Comparison of ENCODE assay signal across 14 mouse cellular contexts in genomic region chr4:138710633-138711032, GRCm38 (mm10). TPM values are rescaled to one million over a fixed set of nuclear protein-coding genes. Genes with fewer than 3 reads are reported as not detected.
A peak's percentile ranks its signal among the peaks of the same experiment; 100 is the strongest.
DNase-seq lines count a peak whose midpoint lies in the region; ATAC-seq and TF ChIP-seq lines count a peak whose summit lies in the region.
"Had no signal": no experiment of that assay in that cellular context is flagged by ENCODE, and none has a peak within 500 bp of the region (broad histone marks: within the 10 kb centered on the region; RNA-seq: fewer than 3 reads in every experiment).

No protein-coding gene starts in this region.

- no peak overlapping the region for H3K4me2 ChIP-seq in midbrain, postnatal 0 days (ENCODE audit: low read depth, low read length, poor library complexity, severe bottlenecking)
- no peak overlapping the region for H3K4me2 ChIP-seq in liver, embryonic 12.5 days
- H3K4me2 ChIP-seq: embryonic facial prominence, embryonic 13.5 days; heart, embryonic 13.5 days; limb, embryonic 15.5 days; stomach, embryonic 15.5 days had no signal

- DNase-seq in left cerebral cortex, postnatal 4 days = peak; percentile 97
- DNase-seq in left cerebral cortex, postnatal 25 days (ENCODE audit: low spot score in 2 of 2) = no peak
- peak; percentile 99 for DNase-seq in cerebellum, adult 11-12 months
- peak; percentile 99 to 100 for DNase-seq in cerebellum, postnatal 36 days
- peak; percentile 88 for DNase-seq in midbrain, postnatal 0 days (ENCODE audit: low spot score)
- DNase-seq in natural killer cell, adult 2 months (ENCODE audit: low spot score in 2 of 2) = no peak
- DNase-seq: kidney, postnatal 25 days; lung, postnatal 10 days; right cerebral cortex, postnatal 14 days had no signal

- H3K9ac ChIP-seq in midbrain, postnatal 0 days (replicated peaks; ENCODE audit: low read length, poor library complexity, severe bottlenecking) = no peak overlapping the region
- no peak overlapping the region for H3K9ac ChIP-seq in liver, embryonic 12.5 days
- H3K9ac ChIP-seq: embryonic facial prominence, embryonic 13.5 days; heart, embryonic 13.5 days; limb, embryonic 15.5 days; stomach, embryonic 15.5 days had no signal

- WGBS in midbrain, postnatal 0 days = 67% methylated on average over 11 of the region's 11 CpGs
- WGBS in liver, embryonic 12.5 days (ENCODE audit: insufficient replicate concordance) = 70% methylated on average over 11 of the region's 11 CpGs

- H3K27ac ChIP-seq in midbrain, postnatal 0 days (ENCODE audit: low read depth, low read length) = peak overlapping the region; percentile 32; the same call in 1 of the 2 replicates
- H3K27ac ChIP-seq in liver, embryonic 12.5 days = no peak overlapping the region
- H3K27ac ChIP-seq: embryonic facial prominence, embryonic 13.5 days; heart, embryonic 13.5 days; limb, embryonic 15.5 days; stomach, embryonic 15.5 days had no signal

- H3K4me3 ChIP-seq in midbrain, postnatal 0 days (ENCODE audit: low read depth, low read length) = no peak overlapping the region
- no peak overlapping the region for H3K4me3 ChIP-seq in liver, embryonic 12.5 days
- H3K4me3 ChIP-seq: embryonic facial prominence, embryonic 13.5 days; heart, embryonic 13.5 days; limb, embryonic 15.5 days; stomach, embryonic 15.5 days had no signal

- no peaks in the 10 kb centered on the region for H3K9me3 ChIP-seq in midbrain, postnatal 0 days (ENCODE audit: low read length)
- H3K9me3 ChIP-seq in liver, embryonic 12.5 days (replicated peaks) = 0 out of 2 replicates have a peak, but pooled peaks cover 4% of the 10 kb centered on the region
- H3K9me3 ChIP-seq: embryonic facial prominence, embryonic 13.5 days; heart, embryonic 13.5 days; limb, embryonic 15.5 days; stomach, embryonic 15.5 days had no signal

- intact Hi-C loops in left cerebral cortex, postnatal 4 days (cut with DNase I) = no loop called here
- intact Hi-C loops in left cerebral cortex, postnatal 25 days (cut with DNase I) = no loop called here

- TF ChIP-seq CTCF in midbrain, postnatal 0 days (IDR thresholded peaks at IDR 0.05) = no peak

- no peak for ATAC-seq in midbrain, postnatal 0 days (ENCODE audit: low FRiP score)
- no peak for ATAC-seq in liver, embryonic 12.5 days

- H3K27me3 ChIP-seq in midbrain, postnatal 0 days (ENCODE audit: insufficient read depth, low read length) = no peaks in the 10 kb centered on the region
- peaks cover 2% of the 10 kb centered on the region for H3K27me3 ChIP-seq in liver, embryonic 12.5 days (replicated peaks)
- H3K27me3 ChIP-seq: embryonic facial prominence, embryonic 13.5 days; limb, embryonic 15.5 days; stomach, embryonic 15.5 days had no signal

- peaks cover 6% of the 10 kb centered on the region; the same call in 1 of the 2 replicates for H3K4me1 ChIP-seq in midbrain, postnatal 0 days (ENCODE audit: insufficient read depth, low read length)
- no peaks in the 10 kb centered on the region for H3K4me1 ChIP-seq in liver, embryonic 12.5 days
- H3K4me1 ChIP-seq: embryonic facial prominence, embryonic 13.5 days; heart, embryonic 13.5 days; limb, embryonic 15.5 days had no signal

- H3K36me3 ChIP-seq in midbrain, postnatal 0 days (ENCODE audit: insufficient read depth, low read length) = no peaks in the 10 kb centered on the region
- no peaks in the 10 kb centered on the region for H3K36me3 ChIP-seq in liver, embryonic 12.5 days
- H3K36me3 ChIP-seq: embryonic facial prominence, embryonic 13.5 days; heart, embryonic 13.5 days; limb, embryonic 15.5 days; stomach, embryonic 15.5 days had no signal

RNA-seq across cellular contexts. Expression of gene Pla2g2c, which starts 14.0 kb away (rescaled TPM):
- total RNA-seq in left cerebral cortex, postnatal 4 days (2021) = under 1 TPM in 1 of 2 experiments, not detected in 1; 0.10 TPM
- under 1 TPM in 1 of 2 experiments, not detected in 1; 0.25 TPM for total RNA-seq in left cerebral cortex, postnatal 25 days (2021)
- 0.44 TPM in 1 of 2 replicates, not detected in the other for total RNA-seq in midbrain, postnatal 0 days (2014; rRNA removed)
- 0.54 and 0.57 TPM in 2 replicates for polyA plus RNA-seq in midbrain, postnatal 0 days (2015; fragmentation: Nextera tagmentation; extraction: Ambion mirVana)
- polyA plus RNA-seq in liver, embryonic 12.5 days (2016; fragmentation: Nextera tagmentation; extraction: Ambion mirVana) = 0.10 TPM in 1 of 2 replicates, not detected in the other
- polyA plus RNA-seq: limb, embryonic 15.5 days had no signal

RNA-seq across cellular contexts. Expression of gene Ubxn10, which starts 26.3 kb away (rescaled TPM):
- 1 to 10 TPM; 1.4 to 1.7 TPM for total RNA-seq in left cerebral cortex, postnatal 4 days (2021)
- 1 to 10 TPM in 1 of 2 experiments, under 1 TPM in 1; 0.98 to 1.5 TPM for total RNA-seq in left cerebral cortex, postnatal 25 days (2021)
- 5.4 and 9.6 TPM in 2 replicates for total RNA-seq in midbrain, postnatal 0 days (2014; rRNA removed)
- 3.5 and 4.3 TPM in 2 replicates for polyA plus RNA-seq in midbrain, postnatal 0 days (2015; fragmentation: Nextera tagmentation; extraction: Ambion mirVana)
- 0.16 and 0.23 TPM in 2 replicates for polyA plus RNA-seq in liver, embryonic 12.5 days (2016; fragmentation: Nextera tagmentation; extraction: Ambion mirVana)

RNA-seq across cellular contexts. Expression of gene Pla2g2f, which starts 46.8 kb away (rescaled TPM):
- total RNA-seq in left cerebral cortex, postnatal 4 days (2021) = not detected
- total RNA-seq in left cerebral cortex, postnatal 25 days (2021) = not detected
- 0.33 and 1.9 TPM in 2 replicates for total RNA-seq in midbrain, postnatal 0 days (2014; rRNA removed)
- 0.06 TPM in 1 of 2 replicates, not detected in the other for polyA plus RNA-seq in midbrain, postnatal 0 days (2015; fragmentation: Nextera tagmentation; extraction: Ambion mirVana)
- polyA plus RNA-seq in liver, embryonic 12.5 days (2016; fragmentation: Nextera tagmentation; extraction: Ambion mirVana) = not detected in 2 replicates
- polyA plus RNA-seq: heart, embryonic 13.5 days had no signal

Comparison
In these comparisons a context has a peak if more than half of its experiments do, and no peak if none do; other contexts are left out.
1. DNase-seq: peak in left cerebral cortex, postnatal 4 days (single experiment), cerebellum, adult 11-12 months (single experiment), cerebellum, postnatal 36 days (2 of 2) and midbrain, postnatal 0 days (single experiment); none in left cerebral cortex, postnatal 25 days (0 of 2) and natural killer cell, adult 2 months (0 of 2).